Mouse (Mus musculus): Measurements from ENCODE around the gene Ccz1. TPM values are rescaled to one million over a fixed set of nuclear protein-coding genes. Genes with fewer than 3 reads are reported as not detected.
A peak's percentile ranks its signal among the peaks of the same experiment; 100 is the strongest.

Ccz1 gene
- total and polyA plus RNA-seq, 3 experiments, result 6.6 to 57.1 (median 51.1) TPM

- peak; percentile 54 for DNase-seq
These were observed 19.9 kb downstream of the Ccz1 start for GRCm38 (mm10) chr5:143994632-143995365.

GRCm38 (mm10) chr5:143993849-143994248 lies 20.8 kb downstream of the Ccz1 start:
- no peak for DNase-seq

DNA sequence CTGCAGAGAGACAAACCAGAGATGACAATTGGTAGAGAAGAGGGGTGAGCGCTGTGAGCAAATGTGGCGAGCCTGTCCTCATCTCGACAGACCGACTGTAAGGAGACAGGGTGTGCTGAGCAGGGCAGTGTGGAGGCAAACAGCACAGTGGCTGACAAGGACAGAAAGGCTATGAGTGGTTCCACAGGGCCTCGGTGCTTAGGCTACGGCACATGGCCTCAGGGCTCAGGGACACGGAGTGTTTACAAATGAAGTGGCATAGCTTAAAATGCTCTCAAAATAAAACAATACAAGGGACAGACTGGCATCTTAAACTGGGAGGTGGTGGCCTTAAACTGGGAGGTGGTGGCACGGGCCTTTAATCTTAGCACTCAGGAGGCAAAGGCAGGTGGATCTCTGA lies 21.4 kb downstream of the Ccz1 start:
- peak; percentile 63 for DNase-seq

GRCm38 (mm10) chr5:143992661-143993060 lies 22.0 kb downstream of the Ccz1 start:
- no peak for DNase-seq

- no peak for DNase-seq
These were observed 24.6 kb downstream of the Ccz1 start for GRCm38 (mm10) chr5:143990086-143990485.

GRCm38 (mm10) chr5:143989046-143989445 lies 25.6 kb downstream of the Ccz1 start:
- no peak for DNase-seq

- DNase-seq, result no peak
These were observed 27.1 kb downstream of the Ccz1 start for GRCm38 (mm10) chr5:143987596-143987995.

GRCm38 (mm10) chr5:143985381-143985780 lies 29.3 kb downstream of the Ccz1 start:
- peak; percentile 89 for DNase-seq

GRCm38 (mm10) chr5:143982361-143982760 lies 32.3 kb downstream of the Ccz1 start:
- no peak for DNase-seq

DNA sequence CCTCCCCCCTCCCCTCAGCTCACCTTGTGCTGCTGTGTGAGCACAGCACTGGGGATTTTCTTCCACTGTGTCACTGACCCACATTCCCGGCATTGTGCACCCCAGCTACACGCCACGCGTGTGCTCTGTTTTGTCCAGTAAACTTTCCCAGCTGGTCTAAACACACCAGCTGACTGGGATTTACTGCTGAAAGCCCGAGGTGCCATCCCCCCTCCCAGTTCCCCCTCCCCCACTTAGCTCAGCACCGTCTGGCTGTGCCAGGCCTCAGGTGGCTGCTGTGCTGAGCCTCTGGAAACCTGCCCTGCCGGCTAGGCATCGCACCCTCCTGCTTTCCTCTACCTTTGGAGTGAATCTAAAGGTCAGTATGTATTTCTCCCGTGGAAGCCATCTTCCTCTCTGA lies 33.8 kb downstream of the Ccz1 start:
- DNase-seq, result no peak

GRCm38 (mm10) chr5:143976726-143977431 lies 37.8 kb downstream of the Ccz1 start:
- no peak for DNase-seq

DNA sequence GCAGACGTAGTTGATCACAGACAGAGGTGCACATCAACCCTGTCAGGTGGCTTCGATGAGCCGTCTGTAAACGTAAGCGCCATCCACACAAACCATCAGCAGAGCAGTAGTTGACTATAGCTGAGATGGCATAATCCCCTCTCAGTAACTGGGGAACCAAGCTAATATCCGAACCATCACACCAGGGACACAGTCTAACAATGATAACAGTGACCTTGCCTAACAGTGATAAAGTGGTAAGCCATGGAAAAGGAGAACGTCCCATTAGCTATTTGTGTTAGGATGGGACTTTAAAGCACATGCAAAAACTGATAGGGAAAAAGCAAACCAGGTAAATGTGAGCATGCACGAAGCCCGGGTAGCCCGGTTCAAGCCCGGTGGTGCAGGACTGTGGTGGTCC lies 38.4 kb downstream of the Ccz1 start:
- DNase-seq, result no peak

DNA sequence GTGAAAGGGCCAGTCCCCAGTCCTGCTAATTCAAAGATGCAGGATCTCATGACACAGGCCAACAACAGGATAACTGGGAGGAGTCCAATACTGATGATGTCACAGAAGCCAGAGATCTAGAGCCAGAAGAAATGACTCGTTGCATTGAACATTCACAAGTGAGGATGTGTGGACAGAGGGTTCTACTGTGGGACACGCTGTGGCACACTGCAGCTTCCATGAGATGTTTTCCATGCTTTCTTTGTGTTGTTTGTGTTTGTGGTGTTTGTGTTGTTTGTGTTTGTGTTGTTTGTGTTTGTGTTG lies 39.1 kb downstream of the Ccz1 start:
- no peak for DNase-seq

DNA sequence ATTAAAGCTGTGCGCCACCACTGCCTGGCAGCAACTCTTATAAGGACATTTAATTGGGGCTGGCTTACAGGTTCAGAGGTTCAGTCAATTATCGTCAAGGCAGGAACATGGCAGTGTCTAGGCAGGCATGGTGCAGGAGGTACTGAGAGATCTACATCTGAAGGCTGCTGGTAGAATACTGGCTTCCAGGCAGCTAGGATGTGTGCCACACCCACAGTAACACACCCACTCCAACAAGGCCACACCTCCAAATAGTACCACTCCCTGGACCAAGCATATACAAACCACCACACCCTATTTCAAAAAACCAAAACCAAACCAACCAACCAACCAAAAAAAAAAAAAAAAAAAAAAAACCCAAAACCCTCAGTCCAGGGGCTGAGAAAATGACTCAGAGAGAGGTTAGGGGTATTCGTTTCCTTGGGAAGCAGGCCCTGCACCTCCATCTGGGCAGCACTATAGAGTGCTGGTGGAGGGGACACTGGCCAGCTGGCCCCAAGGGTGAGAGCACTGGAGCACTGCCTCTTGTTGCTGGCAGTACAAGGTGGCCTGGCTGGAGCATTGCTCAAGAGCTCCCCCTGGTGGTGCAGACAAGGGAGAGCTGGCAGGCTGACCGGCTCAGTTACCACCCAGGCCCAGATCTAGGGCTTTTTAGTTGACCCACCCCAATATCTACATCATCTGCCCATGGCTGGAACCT lies 39.6 kb downstream of the Ccz1 start:
- peak; percentile 73 for DNase-seq

DNA sequence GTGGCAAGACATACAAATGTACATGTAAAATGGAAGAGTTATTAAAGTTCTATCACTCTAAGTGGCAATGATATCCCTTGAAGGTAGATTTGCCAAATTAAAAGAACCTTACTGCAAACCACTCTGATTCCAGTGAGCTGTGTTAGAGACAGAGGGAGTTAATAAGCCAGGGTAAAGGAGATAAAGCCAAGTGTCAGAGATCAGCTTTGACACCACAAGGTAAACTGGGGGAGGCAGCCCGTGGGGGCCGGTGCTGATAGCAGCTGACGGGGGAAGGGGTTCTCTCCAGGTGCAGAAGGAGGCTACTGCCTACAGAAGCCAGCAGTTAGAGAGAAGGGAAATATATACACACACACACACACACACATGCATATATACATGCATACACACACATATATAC lies 42.0 kb downstream of the Ccz1 start:
- no peak for DNase-seq

DNA sequence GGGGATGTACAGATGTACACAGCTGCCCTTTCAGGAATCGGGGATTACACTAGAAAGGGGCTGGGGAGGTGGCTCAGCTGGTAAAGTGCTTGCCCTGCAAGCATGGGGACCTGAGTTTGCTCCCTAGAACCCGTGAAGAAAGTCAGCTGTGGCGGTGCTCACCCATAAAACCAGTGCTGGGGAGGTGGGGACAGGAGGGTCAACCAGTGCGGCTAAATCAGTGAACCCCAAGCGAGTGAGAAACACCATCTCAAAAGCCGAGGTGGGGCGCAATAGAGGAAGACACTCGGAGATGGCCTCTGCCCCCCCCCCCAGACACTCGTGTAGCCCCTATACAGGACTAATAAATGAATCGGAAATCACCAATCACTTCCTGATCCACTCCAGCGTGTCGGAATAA lies 48.0 kb downstream of the Ccz1 start:
- DNase-seq, result no peak

DNA sequence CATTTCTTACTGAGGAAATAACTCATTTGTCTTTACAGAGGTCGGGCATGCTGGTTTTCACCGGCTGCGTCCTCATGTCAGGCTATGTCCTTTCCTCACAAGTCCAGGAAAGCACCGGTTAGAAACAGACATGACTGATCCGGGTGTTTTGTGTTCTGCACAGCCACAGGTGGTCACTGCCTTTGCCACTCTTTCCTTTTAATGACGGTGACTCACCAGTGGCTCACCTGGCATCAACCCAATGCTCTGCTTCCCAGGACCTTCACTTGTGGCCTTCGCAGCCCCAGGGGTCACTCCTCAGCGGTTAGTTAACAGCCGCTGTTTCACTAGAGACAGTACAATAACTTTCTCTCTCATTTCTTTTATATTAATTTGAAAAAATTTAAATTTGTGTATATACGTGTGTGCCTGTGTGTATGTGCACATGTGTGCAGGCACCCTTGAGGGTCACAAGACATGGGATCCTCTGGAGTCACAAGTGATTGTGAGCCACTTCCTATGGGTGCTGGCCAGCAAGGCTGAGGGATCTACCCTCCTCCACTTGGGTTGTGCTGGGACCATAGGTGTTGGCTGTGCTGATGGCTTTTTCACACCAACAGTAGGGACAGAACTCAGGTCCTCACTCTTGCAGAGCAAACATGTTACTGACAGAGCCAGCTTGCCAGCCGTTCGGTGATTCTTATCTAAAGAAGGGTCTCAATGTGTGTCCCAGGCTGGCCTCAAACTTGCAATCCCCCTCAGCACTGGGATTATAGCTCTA lies 48.9 kb downstream of the Ccz1 start:
- DNase-seq, result peak; percentile 89

DNA sequence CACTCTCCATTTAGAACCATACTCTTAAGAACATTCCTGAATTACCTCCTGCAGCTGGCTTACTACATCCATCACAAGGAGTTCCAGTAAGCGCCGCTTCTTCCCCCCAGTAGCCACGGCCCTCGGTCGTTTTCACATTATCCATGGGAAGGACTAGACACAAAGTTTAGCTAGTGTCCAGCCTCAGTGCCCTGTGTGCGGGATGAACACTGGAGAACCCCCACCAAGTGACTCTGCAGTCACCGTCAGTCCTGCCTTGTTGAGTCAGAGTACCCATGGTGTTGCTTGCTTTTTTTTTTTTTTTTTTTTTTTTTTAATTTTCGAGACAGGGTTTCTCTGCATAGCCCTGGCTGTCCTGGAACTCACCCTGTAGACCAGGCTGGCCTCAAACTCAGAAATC lies 53.5 kb downstream of the Ccz1 start:
- no peak for DNase-seq

GRCm38 (mm10) chr5:143959551-143959950 lies 55.1 kb downstream of the Ccz1 start:
- no peak for DNase-seq

DNA sequence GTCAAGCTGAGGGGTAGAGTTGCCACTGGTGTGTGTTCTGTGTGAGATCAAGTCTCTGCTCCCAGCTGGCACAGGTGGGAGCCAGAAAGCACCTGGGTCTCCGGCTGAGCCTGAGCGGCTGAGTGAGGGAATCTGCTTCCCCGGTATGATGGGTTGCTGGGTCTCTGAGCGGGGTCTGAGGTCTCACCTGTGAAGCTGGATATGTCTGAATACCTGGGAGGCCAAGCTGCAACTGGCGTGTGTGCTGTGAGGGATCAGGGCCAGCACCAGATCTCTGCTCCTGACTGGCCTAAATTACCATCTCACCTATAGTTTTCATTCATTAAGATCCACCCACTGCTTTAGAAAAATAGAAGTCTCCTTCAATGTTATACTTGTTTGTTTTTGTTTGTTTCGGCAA lies 57.6 kb downstream of the Ccz1 start:
- no peak for DNase-seq

DNA sequence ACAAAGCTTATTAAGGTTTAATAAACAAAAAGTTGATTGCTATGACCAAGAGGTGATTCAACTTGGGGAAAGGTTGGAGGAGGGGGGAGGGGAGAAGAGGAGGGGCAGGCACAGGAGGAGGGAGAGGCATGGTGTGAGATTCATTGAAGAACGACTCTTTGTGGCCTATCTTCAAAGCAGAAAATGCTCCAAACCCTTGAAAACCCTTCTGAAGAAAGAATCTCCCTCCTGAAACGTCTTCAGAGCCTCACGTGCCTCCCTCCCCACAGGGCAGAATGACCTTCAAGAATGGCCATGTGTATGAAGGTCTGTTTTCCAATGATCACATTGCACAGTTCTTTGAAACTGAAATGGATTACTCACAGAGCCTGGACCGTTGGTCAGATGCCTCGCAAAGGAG lies 64.7 kb downstream of the Ccz1 start:
- peak; percentile 59 for DNase-seq

DNA sequence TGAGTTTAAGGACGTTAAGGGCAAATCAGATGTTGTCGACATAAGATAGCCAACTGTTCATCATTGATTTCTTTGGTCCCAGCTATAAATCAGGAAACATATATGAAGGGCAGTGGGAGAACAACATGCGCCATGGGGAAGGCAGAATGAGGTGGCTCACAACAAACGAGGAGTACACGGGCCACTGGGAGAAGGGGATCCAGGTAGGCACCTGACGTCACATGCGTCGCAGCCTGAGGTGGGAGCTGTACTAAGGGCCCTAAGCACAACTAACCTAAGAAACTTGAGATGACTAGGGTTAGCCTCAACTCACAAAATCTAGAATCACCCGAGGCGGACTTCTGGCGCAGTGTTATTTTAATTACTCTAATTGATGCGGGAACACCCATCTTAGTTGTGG lies 66.3 kb downstream of the Ccz1 start:
- DNase-seq, result no peak

All from adrenal gland, adult 2 months (tissue).